Mouse (Mus musculus) thymus, postnatal 36 days (tissue): Measurements from ENCODE around the gene Gm20662.
A peak's percentile ranks its signal among the peaks of the same experiment; 100 is the strongest.

Experiments
- DNase-seq, 2 experiments: peaks; one replicate each; pipeline ENCODE4 v3.0.0; 2022; ENCODE audit warnings: mixed read lengths in 2 of 2

Gm20662 gene

GRCm38 (mm10) chr9:108054331-108055040, 58.3 kb downstream of the Gm20662 start:
- peak in 1 of 2 experiments; percentile 12 for DNase-seq

GRCm38 (mm10) chr9:108055061-108055460, 58.9 kb downstream of the Gm20662 start:
- peak in 1 of 2 experiments; percentile 3 for DNase-seq

DNA sequence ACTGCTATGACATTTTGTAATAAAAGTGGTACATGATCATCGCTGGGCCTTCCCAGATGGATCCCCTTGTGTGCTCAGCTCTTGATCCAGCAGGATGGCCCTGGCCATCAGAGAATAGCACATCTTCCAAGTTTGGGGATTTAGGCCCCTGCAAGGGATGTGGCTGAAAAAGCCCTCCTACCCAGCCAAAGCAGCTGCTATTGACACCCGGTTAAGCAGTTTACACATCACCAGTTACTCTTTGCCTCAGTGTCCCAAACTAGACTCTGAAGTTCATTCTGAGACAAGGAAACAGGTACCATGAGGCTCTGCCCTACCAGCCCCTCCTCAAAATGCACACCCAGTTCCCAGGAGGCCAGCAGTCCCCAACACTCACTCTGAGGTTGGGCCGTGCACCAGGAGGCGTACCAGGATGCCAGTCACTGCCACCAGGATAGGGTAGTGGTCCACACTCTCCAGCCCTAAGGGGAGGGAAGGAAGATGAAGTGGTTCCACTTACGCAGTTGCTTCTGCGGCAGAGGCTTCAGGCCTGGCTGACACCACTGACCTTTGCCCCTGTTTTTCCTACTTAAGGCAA, 59.6 kb downstream of the Gm20662 start:
- DNase-seq: no peak

DNA sequence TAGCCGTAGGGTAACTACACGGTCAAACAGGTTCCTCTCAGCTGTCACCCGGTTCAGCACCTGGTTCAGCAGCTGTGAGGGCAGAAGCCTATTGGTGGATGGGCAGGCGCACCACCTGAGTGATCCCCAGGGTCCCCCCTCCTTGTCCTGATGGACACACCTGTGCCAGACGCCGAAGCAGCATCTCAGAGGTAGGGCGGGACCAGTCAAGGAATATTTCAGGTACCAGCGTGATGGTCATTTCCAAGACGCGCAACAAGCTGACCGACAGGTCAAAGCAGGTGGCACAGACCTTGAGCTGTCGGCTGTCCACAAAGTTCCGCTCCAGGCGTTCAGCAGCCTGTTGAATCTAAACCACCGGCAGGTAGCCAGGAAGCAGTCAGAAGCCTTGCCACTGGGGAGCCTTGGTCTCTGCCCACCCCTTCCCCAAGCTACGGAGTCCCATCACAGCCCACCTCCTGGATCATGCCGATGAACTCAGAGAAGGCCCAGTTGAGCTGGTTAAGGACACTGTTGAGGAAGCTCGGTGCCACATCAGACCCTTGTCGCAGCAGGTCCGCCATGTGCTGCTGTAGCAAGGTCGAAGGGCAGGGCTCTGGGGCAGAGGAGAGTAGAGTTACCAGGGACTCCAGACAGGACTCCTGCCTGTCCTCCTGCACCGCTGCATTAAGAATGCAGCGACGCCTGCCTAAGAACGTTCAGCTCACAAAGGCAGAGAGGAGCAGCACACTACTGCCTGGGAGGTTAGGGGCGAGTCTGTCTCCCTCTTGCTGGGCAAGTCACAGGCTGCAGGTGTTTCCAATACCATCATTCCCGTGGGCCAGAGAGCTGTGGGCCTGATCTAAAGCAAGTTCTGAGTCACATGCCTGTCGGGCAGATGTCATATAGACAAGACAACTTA, 60.5 kb downstream of the Gm20662 start:
- DNase-seq: peak in 1 of 2 experiments; percentile 6

GRCm38 (mm10) chr9:108057262-108057562, 61.1 kb downstream of the Gm20662 start:
- DNase-seq: peak in 1 of 2 experiments; percentile 2

- DNase-seq: no peak
Measured at GRCm38 (mm10) chr9:108058291-108058690, 62.1 kb downstream of the Gm20662 start.

DNA sequence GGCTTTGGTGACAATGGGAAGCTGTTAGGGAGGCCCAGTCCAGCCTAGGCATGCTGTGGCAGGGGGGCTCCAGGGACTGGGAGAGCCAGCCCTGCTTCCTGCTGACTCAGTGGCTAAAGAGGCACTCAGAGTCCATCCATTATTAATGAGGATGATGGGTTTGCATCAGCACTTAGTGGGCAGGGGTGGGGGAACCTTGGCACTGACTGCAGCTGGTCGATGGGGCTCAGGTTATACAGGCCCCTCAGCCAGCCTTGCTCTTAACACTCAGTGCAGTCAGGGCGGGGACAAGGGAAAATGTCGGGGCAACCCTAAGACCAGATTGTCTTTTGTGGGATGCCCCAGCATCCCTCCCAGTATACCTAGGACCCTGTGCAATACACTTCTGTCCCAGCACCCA, 66.0 kb downstream of the Gm20662 start:
- peak in 1 of 2 experiments; percentile 3 for DNase-seq

GRCm38 (mm10) chr9:108063361-108063760, 67.2 kb downstream of the Gm20662 start:
- no peak for DNase-seq

- peak; percentile 51 to 61 for DNase-seq
Measured at GRCm38 (mm10) chr9:108065491-108066011, 69.4 kb downstream of the Gm20662 start.

DNA sequence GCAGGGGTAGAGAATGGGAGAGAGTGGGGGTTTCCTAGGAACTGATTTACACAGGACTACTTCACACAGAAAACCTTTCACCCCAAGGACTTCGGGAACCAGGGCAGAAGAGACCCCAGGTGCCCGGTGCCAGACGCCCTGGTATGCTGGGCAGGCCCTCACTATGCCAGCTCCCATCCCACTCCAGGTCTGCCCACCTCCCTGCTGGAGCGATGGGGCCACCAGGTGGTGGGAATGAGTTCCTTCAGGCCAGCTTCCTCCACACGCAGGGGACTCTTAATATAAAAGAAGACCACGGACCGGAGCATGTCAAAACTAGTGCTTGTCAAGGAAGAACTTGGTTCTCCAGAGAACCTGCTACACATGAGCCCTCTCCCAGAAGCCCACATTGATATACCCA, 71.0 kb downstream of the Gm20662 start:
- no peak for DNase-seq

DNA sequence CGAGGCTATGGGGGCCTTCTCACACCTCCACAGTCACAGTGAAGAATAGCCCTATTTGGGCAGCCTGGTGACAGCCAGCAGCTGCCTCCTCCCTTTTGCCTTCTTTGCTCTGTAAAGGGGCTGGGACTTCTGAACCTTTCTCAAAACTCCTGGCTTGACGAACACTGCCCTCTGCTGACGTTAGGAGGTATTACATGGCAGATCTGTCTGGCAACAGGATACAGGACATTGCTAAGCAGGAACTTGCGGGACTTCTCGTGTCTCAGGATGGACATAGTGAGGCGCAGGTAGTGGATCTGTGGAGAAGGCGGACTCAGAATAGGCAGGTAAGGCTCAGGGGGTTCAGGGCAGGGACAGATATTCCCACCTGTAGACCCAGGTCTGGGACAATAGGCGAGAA, 71.8 kb downstream of the Gm20662 start:
- DNase-seq: peak; percentile 70 to 74

DNA sequence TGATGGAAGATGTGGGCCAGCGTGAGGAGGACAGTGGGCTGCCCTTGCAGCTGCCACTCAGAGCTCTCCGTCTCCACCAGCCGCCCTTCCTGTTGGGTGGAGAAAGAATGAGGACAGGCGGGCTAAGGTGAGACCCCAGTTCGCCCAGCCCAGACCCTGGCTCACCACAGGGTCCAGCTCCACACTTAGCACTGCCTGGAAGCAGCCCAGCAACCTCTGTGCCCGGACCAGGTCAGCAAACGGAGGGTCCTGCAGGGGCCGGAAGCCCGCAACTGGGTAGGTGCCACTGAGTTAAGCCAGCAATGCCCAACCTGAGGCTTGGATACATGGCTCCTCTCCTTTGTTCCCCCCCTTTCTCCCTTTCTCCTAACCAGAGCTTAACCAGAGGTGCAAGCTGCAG, 72.9 kb downstream of the Gm20662 start:
- no peak for DNase-seq

DNA sequence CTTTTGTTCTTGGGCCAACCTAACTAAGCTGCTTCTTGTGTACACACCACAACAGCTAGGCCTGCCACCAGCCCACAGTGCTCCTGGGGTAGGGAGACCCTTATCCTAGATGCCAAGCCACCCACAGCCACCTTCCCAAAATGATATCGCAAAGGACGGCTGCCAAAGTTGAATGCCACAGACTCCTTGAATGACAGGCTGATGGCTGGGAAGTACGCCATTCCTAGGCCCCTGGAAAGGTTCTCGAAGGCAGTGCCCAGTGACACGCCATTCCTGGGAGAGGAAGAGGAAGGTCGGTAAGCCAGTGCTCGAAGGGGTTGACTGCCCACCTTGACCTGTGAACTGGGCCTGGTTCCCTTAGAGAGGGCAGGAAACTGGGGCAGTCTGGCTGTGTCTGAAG, 73.4 kb downstream of the Gm20662 start:
- DNase-seq: no peak

DNA sequence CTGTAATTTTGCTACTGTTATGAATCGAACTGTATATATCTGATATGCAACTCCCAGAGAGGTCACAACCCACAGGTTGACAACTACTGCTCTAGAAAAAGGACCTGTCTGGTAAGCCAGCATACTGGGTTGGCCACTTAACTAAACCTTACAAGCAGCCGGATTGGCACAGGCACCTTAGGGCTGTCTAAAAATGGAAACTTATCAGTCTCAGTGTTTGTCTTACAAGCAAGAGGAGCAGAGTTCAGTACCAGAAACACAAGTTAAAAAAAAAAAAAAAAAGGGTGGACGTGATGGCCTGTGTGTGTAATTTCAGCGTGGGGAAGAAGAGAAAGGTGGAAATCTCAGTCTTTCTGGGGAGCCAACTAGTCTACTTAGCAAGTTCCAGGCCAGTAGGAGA, 75.7 kb downstream of the Gm20662 start:
- no peak for DNase-seq

DNA sequence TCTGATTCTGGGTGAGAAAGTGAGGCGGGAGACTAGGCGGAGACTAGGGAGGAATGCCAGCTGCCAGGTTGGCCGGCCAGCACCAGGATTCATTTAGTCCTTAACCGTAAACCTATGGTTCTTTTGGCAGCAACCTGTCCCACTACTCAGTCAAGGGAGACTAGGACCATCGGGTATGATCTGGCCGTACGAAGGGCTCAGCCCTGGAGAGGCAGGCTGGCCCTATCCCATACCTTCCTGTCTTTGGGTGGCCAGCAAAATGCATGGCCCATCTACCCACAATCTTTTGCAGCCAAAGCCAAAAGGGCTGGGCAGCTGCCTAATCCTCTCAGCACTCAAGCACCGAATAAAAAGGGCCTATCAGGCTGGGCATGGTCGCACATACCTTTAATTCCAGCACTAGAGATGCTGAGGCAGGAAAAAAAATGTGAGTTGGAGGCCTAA, 76.4 kb downstream of the Gm20662 start:
- no peak for DNase-seq

GRCm38 (mm10) chr9:108073141-108073930, 77.2 kb downstream of the Gm20662 start:
- no peak for DNase-seq

DNA sequence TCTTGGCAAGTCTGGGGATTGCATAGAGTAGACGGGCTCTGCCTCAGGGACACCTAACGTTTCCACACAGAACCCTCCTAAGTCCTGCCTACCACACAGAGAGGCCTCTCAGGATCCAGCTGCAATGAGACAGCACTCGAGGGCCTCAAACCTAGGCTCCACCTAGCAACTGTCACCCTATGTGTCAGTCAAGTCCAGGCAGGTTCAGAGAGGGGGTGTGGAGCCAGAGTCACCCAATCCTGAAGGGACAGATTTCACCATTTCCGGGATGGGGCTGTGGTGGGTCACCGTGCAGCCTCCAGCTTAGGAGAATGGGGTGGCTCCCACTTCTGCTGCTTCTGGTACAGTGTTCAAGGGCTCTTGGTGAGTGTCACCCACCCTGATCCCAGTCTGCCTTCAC, 84.0 kb downstream of the Gm20662 start, which contains the start of gene Mst1:
Gene Mst1, plus strand, starts transcription at position 269 of the 400 bp plus-strand sequence.
- no peak for DNase-seq

- DNase-seq: no peak
Measured at GRCm38 (mm10) chr9:108082549-108082948, 86.4 kb downstream of the Gm20662 start.

- DNase-seq: no peak
Measured at GRCm38 (mm10) chr9:108082988-108083431, 86.9 kb downstream of the Gm20662 start, which contains the start of gene Rnf123. Rnf123 (minus strand) TSS chr9:108083346.

GRCm38 (mm10) chr9:108083561-108083960, 87.4 kb downstream of the Gm20662 start:
- no peak for DNase-seq

GRCm38 (mm10) chr9:108085261-108085660, 89.1 kb downstream of the Gm20662 start:
- DNase-seq: no peak

GRCm38 (mm10) chr9:108090611-108091120, 94.5 kb downstream of the Gm20662 start:
- DNase-seq: no peak
